Mouse (Mus musculus): ENCODE data around the gene Atl1.

- TF ChIP-seq GATA1 (IDR thresholded peaks at IDR 0.05; ENCODE audit: borderline replicate concordance, low read length) (no peak), FLI1 (IDR thresholded peaks at IDR 0.05; ENCODE audit: low read length) (no peak)
Observed at GRCm38 (mm10) chr12:69947502-69947901, 55.1 kb downstream of the Atl1 start.
